Mouse (Mus musculus): ENCODE results near the gene Mzt1. TPM values are rescaled to one million over a fixed set of nuclear protein-coding genes. Genes with fewer than 3 reads are reported as not detected.
A peak's percentile ranks its signal among the peaks of the same experiment; 100 is the strongest.
"Not testable (repeated sequence)": the region's sequence is repeated elsewhere in the genome, so short reads cannot be mapped to it uniquely, and the experiment has no call there.

Gene Mzt1
- polyA plus RNA-seq (2016; fragmentation: Nextera tagmentation; extraction: Ambion mirVana) = 95.4 and 98.4 TPM in 2 replicates

DNA sequence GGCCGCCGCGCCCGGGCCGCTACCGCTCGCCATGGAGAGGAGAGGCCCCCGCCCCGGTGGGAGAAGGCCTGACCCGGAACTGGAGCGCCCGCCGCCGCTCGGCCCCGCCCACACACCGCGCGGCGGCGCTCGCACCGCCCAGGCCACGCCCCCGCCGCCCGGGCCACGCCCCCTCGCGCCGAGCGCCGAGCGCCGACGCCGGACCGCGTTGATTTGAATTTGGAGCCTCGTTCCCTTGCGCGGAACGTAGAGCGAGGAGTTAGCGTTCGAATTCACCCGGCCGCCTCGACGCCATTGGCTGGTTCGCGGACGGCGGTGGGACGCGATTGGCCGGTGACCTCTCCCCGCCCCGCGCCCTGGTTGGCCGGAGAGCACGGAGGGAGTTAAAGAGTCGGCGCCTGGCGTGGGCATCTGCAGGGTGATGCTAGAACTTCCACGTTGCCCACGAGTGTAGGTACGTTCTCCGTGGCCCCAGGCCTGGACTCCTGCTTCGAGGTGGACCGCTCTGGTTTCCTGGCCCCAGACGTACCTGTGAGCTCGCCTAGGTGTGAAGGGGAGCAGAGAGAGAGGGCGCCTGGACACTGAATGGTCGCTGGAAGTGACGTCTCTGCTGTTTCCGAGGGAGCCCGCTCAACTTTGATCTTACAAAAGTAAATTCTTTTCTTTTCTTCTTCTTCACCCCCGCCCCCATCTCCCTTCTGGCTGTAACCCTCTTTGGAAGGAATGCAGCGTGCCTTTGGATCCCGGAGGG, at the start of gene Mzt1, which contains the start of gene Bora:
Gene Mzt1 (minus strand): TSS at position 104 of the 751 bp plus-strand sequence.
Gene Bora (plus strand): TSS at position 192 of the 751 bp plus-strand sequence.
- Histone ChIP-seq H3K4me1 (replicated peaks) (peaks cover 33% of the 10 kb centered on the region), H3K36me3 (peaks cover 19% of the 10 kb centered on the region), H3K27me3 (ENCODE audit: insufficient read depth, poor library complexity, severe bottlenecking) (no peaks in the 10 kb centered on the region), H3K27ac (peak within 1 kb of the TSS; percentile 97), H3K4me3 (peak within 1 kb of the TSS; percentile 92), H3K9me3 (no peaks in the 10 kb centered on the region)
- peak; percentile 96 for DNase-seq (ENCODE audit: low spot score)
- WGBS = under 1% methylated on average over 81 of the region's 81 CpGs

DNA sequence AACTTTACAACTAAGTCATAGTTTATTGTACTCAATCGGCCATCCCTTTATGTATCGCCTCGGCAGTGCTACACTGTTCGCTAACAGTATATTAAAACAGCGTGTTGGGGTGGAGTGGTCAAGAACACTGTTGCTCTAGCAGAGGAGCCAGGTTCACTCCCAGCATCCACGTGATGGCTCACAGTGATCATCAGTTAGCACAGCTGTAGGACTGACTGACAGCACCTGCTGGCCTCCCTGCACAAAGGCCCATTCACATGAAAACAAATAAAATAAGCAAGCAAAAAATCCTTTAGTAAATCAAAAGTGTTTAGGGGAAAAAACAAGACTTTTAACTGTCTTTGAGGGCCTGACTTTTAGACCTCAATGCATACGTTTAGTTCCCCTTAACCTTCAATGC, 43.0 kb upstream of the Mzt1 start:
- no peak overlapping the region for H3K27ac ChIP-seq
- H3K4me1 ChIP-seq (replicated peaks) = no peaks in the 10 kb centered on the region
- H3K36me3 ChIP-seq = peaks cover 95% of the 10 kb centered on the region
- DNase-seq (ENCODE audit: low spot score) = no peak
- 94% methylated on average over 7 of the region's 7 CpGs for WGBS
- H3K4me3 ChIP-seq = no peak overlapping the region
- no peaks in the 10 kb centered on the region for H3K9me3 ChIP-seq
- no peaks in the 10 kb centered on the region for H3K27me3 ChIP-seq (ENCODE audit: insufficient read depth, poor library complexity, severe bottlenecking)

DNA sequence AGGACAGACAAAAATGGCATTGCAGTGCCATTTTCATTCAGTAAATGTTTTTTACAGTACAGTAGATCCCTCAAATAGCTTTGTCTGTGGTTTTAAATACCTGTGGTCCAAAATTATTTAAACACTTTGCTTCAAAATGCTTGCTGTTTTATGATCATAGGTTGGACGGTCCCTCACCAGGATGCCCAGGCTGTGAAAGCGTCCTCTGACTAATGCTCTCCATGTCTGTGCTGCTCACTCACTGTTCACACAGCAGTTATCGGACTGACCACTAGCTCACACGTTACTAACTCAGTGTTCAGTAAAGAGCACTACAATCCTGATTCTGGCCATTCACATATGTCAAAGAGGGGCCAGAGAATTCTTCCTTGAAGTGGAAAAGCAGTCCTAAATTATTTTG, 25.2 kb upstream of the Mzt1 start:
- 91% methylated on average over 4 of the region's 4 CpGs for WGBS
- Histone ChIP-seq H3K4me1 (replicated peaks) (no peaks in the 10 kb centered on the region), H3K27me3 (ENCODE audit: insufficient read depth, poor library complexity, severe bottlenecking) (no peaks in the 10 kb centered on the region), H3K9me3 (no peaks in the 10 kb centered on the region), H3K36me3 (peaks cover 96% of the 10 kb centered on the region), H3K4me3 (no peak overlapping the region), H3K27ac (no peak overlapping the region)
- DNase-seq (ENCODE audit: low spot score) = no peak

DNA sequence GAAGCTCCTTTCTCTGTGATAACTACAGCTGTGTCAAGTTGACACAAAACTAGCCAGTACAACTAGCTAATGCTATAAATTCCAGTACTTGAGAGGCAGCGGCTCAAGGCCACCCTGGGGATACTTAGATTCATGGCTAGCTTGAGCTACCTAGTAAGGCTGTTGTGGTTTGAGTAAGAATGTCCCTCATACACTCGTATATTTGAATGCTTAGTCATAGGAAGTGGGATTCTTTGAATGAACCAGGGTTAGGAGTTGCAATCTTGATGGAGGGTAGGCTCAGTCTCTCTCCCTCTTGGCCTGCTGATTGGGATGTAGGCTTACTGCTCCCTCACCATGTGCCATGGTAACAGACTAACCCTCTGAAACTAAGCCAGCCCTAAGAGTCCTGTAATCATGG, 17.2 kb upstream of the Mzt1 start:
- Histone ChIP-seq H3K27me3 (ENCODE audit: insufficient read depth, poor library complexity, severe bottlenecking) (no peaks in the 10 kb centered on the region), H3K4me1 (replicated peaks) (no peaks in the 10 kb centered on the region), H3K4me3 (no peak overlapping the region), H3K27ac (no peak overlapping the region), H3K36me3 (peaks cover 88% of the 10 kb centered on the region), H3K9me3 (no peaks in the 10 kb centered on the region)
- DNase-seq (ENCODE audit: low spot score) = no peak
- 97% methylated on average over 2 of the region's 2 CpGs for WGBS

- Histone ChIP-seq H3K9me3 (no peaks in the 10 kb centered on the region), H3K4me3 (no peak overlapping the region), H3K4me1 (replicated peaks) (no peaks in the 10 kb centered on the region), H3K27ac (no peak overlapping the region), H3K36me3 (peaks cover 88% of the 10 kb centered on the region), H3K27me3 (ENCODE audit: insufficient read depth, poor library complexity, severe bottlenecking) (no peaks in the 10 kb centered on the region)
- no peak for DNase-seq (ENCODE audit: low spot score)
- WGBS = 94% methylated on average over 12 of the region's 12 CpGs
These were observed 14.7 kb upstream of the Mzt1 start for GRCm38 (mm10) chr14:99060616-99061015.

DNA sequence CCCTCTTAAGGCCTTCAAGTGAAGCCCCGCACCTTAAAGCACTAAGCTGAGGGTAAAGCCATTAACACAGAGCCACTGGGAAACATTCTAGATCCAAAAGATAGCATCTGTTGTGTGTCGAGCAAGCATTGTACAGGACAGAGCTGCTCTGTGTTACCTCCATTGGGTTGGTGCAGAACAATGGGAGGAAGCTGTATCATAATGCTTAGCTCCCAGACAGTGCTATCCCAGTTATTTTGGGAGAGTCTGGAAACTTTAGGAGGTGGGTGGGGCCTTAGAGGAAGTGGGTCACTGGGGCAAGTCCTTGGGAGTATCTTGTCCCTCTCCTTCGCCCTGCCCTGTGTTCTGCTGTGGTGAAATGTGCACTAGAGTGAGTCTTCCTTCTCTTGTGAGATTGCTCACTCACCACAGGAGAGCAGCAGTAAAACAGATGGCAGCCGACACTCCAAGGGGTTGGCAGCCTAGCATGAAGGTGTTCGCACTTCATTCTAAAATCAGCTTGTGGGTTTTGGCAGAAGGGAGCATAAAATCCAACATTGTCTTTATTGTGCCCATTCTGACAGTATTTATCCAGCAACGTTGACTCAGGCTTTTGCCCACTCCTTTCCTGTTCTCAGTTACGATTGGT, 13.1 kb upstream of the Mzt1 start:
- H3K4me1 ChIP-seq (replicated peaks) = no peaks in the 10 kb centered on the region
- H3K36me3 ChIP-seq = peaks cover 87% of the 10 kb centered on the region
- DNase-seq (ENCODE audit: low spot score) = no peak
- no peaks in the 10 kb centered on the region for H3K27me3 ChIP-seq (ENCODE audit: insufficient read depth, poor library complexity, severe bottlenecking)
- H3K4me3 ChIP-seq = no peak overlapping the region
- no peak overlapping the region for H3K27ac ChIP-seq
- H3K9me3 ChIP-seq = no peaks in the 10 kb centered on the region
- WGBS = 93% methylated on average over 7 of the region's 7 CpGs

- DNase-seq (ENCODE audit: low spot score) = no peak
- peak overlapping the region; percentile 97 for H3K27ac ChIP-seq
- peaks cover 33% of the 10 kb centered on the region for H3K4me1 ChIP-seq (replicated peaks)
- H3K4me3 ChIP-seq = peak overlapping the region; percentile 92
- H3K27me3 ChIP-seq (ENCODE audit: insufficient read depth, poor library complexity, severe bottlenecking) = no peaks in the 10 kb centered on the region
- H3K9me3 ChIP-seq = no peaks in the 10 kb centered on the region
- under 1% methylated on average over 15 of the region's 15 CpGs for WGBS
- H3K36me3 ChIP-seq = peaks cover 25% of the 10 kb centered on the region
These were observed 848 bp upstream of the Mzt1 start for GRCm38 (mm10) chr14:99046782-99047181.

DNA sequence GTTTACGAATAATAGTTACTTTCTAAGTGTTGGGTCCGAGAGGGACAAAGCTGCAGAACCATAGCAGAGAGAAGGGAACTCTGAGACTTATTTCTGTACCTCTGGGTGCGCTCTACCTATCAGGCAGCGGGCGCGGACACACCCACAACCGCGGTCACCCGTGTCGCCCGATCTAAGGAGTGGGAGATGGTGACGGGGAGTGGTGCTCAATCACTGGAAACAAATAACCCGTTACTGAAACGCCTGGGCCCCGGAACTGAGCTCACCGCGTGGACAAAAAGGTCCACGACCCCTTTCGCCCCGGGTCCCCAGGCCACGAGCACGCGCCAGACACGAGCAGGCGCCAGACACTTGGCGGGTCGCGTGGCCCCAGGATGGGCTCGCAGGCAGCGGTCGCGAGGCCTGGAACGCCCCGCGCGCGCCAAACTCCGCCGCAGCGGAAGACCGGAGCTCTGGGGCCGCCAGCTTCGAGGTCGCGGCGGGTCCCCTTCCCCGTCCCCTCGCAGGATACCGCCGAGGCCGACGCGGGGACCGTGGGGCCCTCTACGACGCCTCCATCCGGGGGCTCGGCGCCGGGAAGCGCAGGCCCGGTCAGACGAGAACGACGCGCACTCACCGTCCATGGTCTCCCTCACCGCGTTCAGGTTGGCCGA, 430 bp downstream of the Mzt1 start:
- Histone ChIP-seq H3K27me3 (ENCODE audit: insufficient read depth, poor library complexity, severe bottlenecking) (no peaks in the 10 kb centered on the region), H3K4me3 (peak overlapping the region; percentile 92), H3K27ac (peak overlapping the region; percentile 97), H3K4me1 (replicated peaks) (peaks cover 33% of the 10 kb centered on the region), H3K36me3 (peaks cover 12% of the 10 kb centered on the region), H3K9me3 (no peaks in the 10 kb centered on the region)
- no peak for DNase-seq (ENCODE audit: low spot score)
- WGBS = under 1% methylated on average over 69 of the region's 70 CpGs

DNA sequence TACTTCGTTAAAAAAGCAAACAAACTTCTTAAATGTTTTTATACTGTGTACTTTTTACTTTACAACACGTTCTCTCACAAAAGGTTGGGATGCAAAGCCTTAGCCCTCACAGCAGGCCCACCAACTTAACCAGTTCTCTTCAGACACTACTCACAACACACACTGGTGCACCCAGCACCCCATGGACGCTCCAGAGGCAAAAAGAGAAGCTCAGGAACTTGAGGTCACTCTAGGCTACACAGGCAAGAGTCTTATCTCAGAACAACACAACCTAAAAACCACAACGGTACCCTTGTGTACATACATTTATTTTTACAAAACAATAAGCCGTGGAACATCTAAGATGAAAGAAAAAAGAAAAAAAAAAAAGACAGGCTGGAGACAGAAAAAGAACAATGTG, 1.2 kb downstream of the Mzt1 start:
- WGBS = 6% methylated on average over 5 of the region's 5 CpGs
- DNase-seq (ENCODE audit: low spot score) = no peak
- Histone ChIP-seq H3K27me3 (ENCODE audit: insufficient read depth, poor library complexity, severe bottlenecking) (no peaks in the 10 kb centered on the region), H3K9me3 (no peaks in the 10 kb centered on the region), H3K4me1 (replicated peaks) (peaks cover 33% of the 10 kb centered on the region), H3K36me3 (peaks cover 7% of the 10 kb centered on the region), H3K4me3 (peak overlapping the region; percentile 92), H3K27ac (peak overlapping the region; percentile 97)

- Histone ChIP-seq H3K27me3 (ENCODE audit: insufficient read depth, poor library complexity, severe bottlenecking) (no peaks in the 10 kb centered on the region), H3K9me3 (no peaks in the 10 kb centered on the region), H3K36me3 (peaks cover 13% of the 10 kb centered on the region), H3K4me3 (peak overlapping the region; percentile 92), H3K4me1 (replicated peaks) (peaks cover 33% of the 10 kb centered on the region), H3K27ac (peak overlapping the region; percentile 42)
- no peak for DNase-seq (ENCODE audit: low spot score)
- WGBS = 28% methylated on average over 10 of the region's 10 CpGs
These were observed 1.8 kb downstream of the Mzt1 start for GRCm38 (mm10) chr14:99044096-99044495.

- Histone ChIP-seq H3K36me3 (peaks cover 19% of the 10 kb centered on the region), H3K9me3 (no peaks in the 10 kb centered on the region), H3K27me3 (ENCODE audit: insufficient read depth, poor library complexity, severe bottlenecking) (no peaks in the 10 kb centered on the region), H3K27ac (peak overlapping the region; percentile 42; the same call in 1 of the 2 replicates), H3K4me3 (peak overlapping the region; percentile 92), H3K4me1 (replicated peaks) (peaks cover 32% of the 10 kb centered on the region)
- 26% methylated on average over 1 of the region's 1 CpGs for WGBS
- DNase-seq (ENCODE audit: low spot score) = no peak
These were observed 2.4 kb downstream of the Mzt1 start for GRCm38 (mm10) chr14:99043499-99043898.

DNA sequence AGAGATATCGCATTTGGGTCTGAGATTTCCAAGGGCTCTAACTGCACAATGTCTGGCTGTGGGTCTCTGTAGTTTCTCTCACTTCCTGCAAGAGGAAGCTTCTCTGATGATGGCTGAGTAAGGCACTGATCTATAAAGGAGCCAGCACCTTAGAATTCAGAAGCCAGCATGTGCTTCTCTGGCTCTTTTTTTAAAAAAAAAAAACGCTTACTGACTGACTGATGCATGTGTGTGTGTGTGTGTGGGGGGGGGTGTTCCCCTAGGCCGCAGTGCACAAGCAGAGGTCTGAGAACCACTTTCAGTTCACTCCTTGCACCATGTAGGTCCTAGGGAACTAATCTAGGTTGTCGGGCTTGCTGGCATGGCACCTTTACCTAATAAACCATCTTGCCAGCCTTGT, 4.5 kb downstream of the Mzt1 start:
- 80% methylated on average over 4 of the region's 4 CpGs for WGBS
- Histone ChIP-seq H3K4me1 (replicated peaks) (peaks cover 16% of the 10 kb centered on the region), H3K27ac (no peak overlapping the region), H3K4me3 (no peak overlapping the region), H3K9me3 (no peaks in the 10 kb centered on the region), H3K36me3 (peaks cover 23% of the 10 kb centered on the region), H3K27me3 (ENCODE audit: insufficient read depth, poor library complexity, severe bottlenecking) (no peaks in the 10 kb centered on the region)
- DNase-seq (ENCODE audit: low spot score) = no peak

GRCm38 (mm10) chr14:99039308-99039707, 6.6 kb downstream of the Mzt1 start:
- not testable (repeated sequence) for H3K4me3 ChIP-seq; H3K27me3 ChIP-seq (ENCODE audit: insufficient read depth, poor library complexity, severe bottlenecking); H3K27ac ChIP-seq; H3K9me3 ChIP-seq; DNase-seq (ENCODE audit: low spot score)
- Histone ChIP-seq H3K36me3 (peaks cover 39% of the 10 kb centered on the region), H3K4me1 (replicated peaks) (peaks cover 11% of the 10 kb centered on the region)
- WGBS = 55% methylated on average over 5 of the region's 5 CpGs

Measured in hindbrain, embryonic 10.5 days (tissue).